Mouse (Mus musculus) erythroblast, embryonic 14.5 days (primary cell): Measurements from ENCODE around the gene Jagn1.

Source experiments
- GATA1 ChIP-seq: IDR thresholded peaks from 2 replicates; pipeline ENCODE4 v1.6.1; 2012; ENCODE audit warnings: low read length, inconsistent platforms, mixed read lengths
- TAL1 ChIP-seq: IDR thresholded peaks from 3 replicates; pipeline ENCODE4 v1.6.1; 2012; ENCODE audit warnings: low read length, inconsistent platforms, mixed read lengths

GRCm38 (mm10) chr6:113426696-113427095, 15.7 kb upstream of the Jagn1 start:
- no peak for TF ChIP-seq TAL1
- TF ChIP-seq GATA1: no peak
